ENCODE assay signal across 10 mouse cellular contexts in genomic region chr1:73987705-73988201, GRCm38 (mm10).
DNase-seq lines count a peak whose midpoint lies in the region; ATAC-seq lines count a peak whose summit lies in the region.
"Had no signal": no experiment of that assay in that cellular context is flagged by ENCODE, and none has a peak within 500 bp of the region (broad histone marks: within the 10 kb centered on the region; RNA-seq: fewer than 3 reads in every experiment).

No protein-coding gene starts in this region.

- H3K27me3 ChIP-seq in liver, embryonic 13.5 days = no peaks in the 10 kb centered on the region
- no peaks in the 10 kb centered on the region for H3K27me3 ChIP-seq in liver, embryonic 11.5 days (replicated peaks; ENCODE audit: control insufficient read depth, insufficient read depth, low read length)
- no peaks in the 10 kb centered on the region for H3K27me3 ChIP-seq in heart, embryonic 14.5 days (ENCODE audit: control insufficient read depth, insufficient read depth, low read length)
- H3K27me3 ChIP-seq: embryonic facial prominence, embryonic 12.5 days; neural tube, embryonic 12.5 days had no signal

- peak; percentile 28; the same call in 1 of the 2 replicates for ATAC-seq in liver, embryonic 13.5 days (ENCODE audit: low read depth)
- no peak for ATAC-seq in liver, embryonic 11.5 days (replicated peaks; ENCODE audit: low FRiP score)
- peak; percentile 76 for ATAC-seq in heart, embryonic 14.5 days (ENCODE audit: insufficient number of reproducible peaks, insufficient read depth, low FRiP score, low read depth)
- ATAC-seq in megakaryocyte-erythroid progenitor cell, adult 5-6 weeks (replicated peaks; ENCODE audit: low FRiP score, low TSS enrichment, poor library complexity, severe bottlenecking) = 0 out of 2 replicates have a peak, but pooled peaks have one; percentile 18

- DNase-seq in liver, embryonic 13.5 days = no peak
- no peak for DNase-seq in liver, embryonic 11.5 days (ENCODE audit: low spot score)
- peak; percentile 75 for DNase-seq in kidney, postnatal 14 days
- no peak for DNase-seq in spleen, postnatal 14 days (ENCODE audit: low spot score in 2 of 2)
- DNase-seq in right cerebral cortex, postnatal 36 days (ENCODE audit: low spot score in 2 of 2) = no peak
- DNase-seq in yolk sac, embryonic 10.5 days (ENCODE audit: low spot score) = no peak

- H3K9me3 ChIP-seq in liver, embryonic 13.5 days (replicated peaks) = no peaks in the 10 kb centered on the region
- H3K9me3 ChIP-seq in liver, embryonic 11.5 days (ENCODE audit: control insufficient read depth, low read length) = no peaks in the 10 kb centered on the region
- no peaks in the 10 kb centered on the region for H3K9me3 ChIP-seq in heart, embryonic 14.5 days (ENCODE audit: control insufficient read depth, low read length)
- H3K9me3 ChIP-seq: embryonic facial prominence, embryonic 12.5 days; neural tube, embryonic 12.5 days had no signal

- H3K4me1 ChIP-seq in liver, embryonic 13.5 days (replicated peaks) = peaks cover 7% of the 10 kb centered on the region; the same call in 1 of the 2 replicates
- no peaks in the 10 kb centered on the region for H3K4me1 ChIP-seq in liver, embryonic 11.5 days (replicated peaks; ENCODE audit: control insufficient read depth, insufficient read depth, low read length)
- H3K4me1 ChIP-seq in heart, embryonic 14.5 days (ENCODE audit: control insufficient read depth in 2 of 2, insufficient read depth in 2 of 2, low read length in 2 of 2) = peaks cover 7 to 17% of the 10 kb centered on the region in 2 experiments
- H3K4me1 ChIP-seq: embryonic facial prominence, embryonic 12.5 days; neural tube, embryonic 12.5 days had no signal

- no peak overlapping the region for H3K4me2 ChIP-seq in liver, embryonic 13.5 days
- H3K4me2 ChIP-seq in liver, embryonic 11.5 days = no peak overlapping the region
- no peak overlapping the region for H3K4me2 ChIP-seq in heart, embryonic 14.5 days (ENCODE audit: low read length)
- H3K4me2 ChIP-seq: embryonic facial prominence, embryonic 12.5 days; neural tube, embryonic 12.5 days had no signal

- H3K36me3 ChIP-seq in liver, embryonic 13.5 days = peaks cover 80% of the 10 kb centered on the region
- H3K36me3 ChIP-seq in liver, embryonic 11.5 days (ENCODE audit: control insufficient read depth, insufficient read depth, low read length) = no peaks in the 10 kb centered on the region; the same call in 1 of the 2 replicates
- peaks cover 92% of the 10 kb centered on the region for H3K36me3 ChIP-seq in heart, embryonic 14.5 days (ENCODE audit: control insufficient read depth, insufficient read depth, low read length)

- no peak overlapping the region for H3K9ac ChIP-seq in liver, embryonic 13.5 days
- H3K9ac ChIP-seq in liver, embryonic 11.5 days (ENCODE audit: low read depth, low read length) = no peak overlapping the region
- H3K9ac ChIP-seq in heart, embryonic 14.5 days (ENCODE audit: low read length) = no peak overlapping the region
- H3K9ac ChIP-seq: embryonic facial prominence, embryonic 12.5 days; neural tube, embryonic 12.5 days had no signal

- H3K4me3 ChIP-seq in liver, embryonic 13.5 days (replicated peaks) = no peak overlapping the region
- no peak overlapping the region for H3K4me3 ChIP-seq in liver, embryonic 11.5 days (ENCODE audit: low read depth, low read length)
- no peak overlapping the region for H3K4me3 ChIP-seq in heart, embryonic 14.5 days (ENCODE audit: control insufficient read depth in 1 of 2, insufficient read depth in 1 of 2, low read depth in 1 of 2, low read length in 2 of 2)
- H3K4me3 ChIP-seq: embryonic facial prominence, embryonic 12.5 days; neural tube, embryonic 12.5 days had no signal

- 40% methylated on average over 7 of the region's 9 CpGs for WGBS in liver, embryonic 13.5 days (ENCODE audit: insufficient replicate concordance)
- WGBS in liver, embryonic 11.5 days = 48% methylated on average over 9 of the region's 9 CpGs
- WGBS in heart, embryonic 14.5 days = 41% methylated on average over 6 of the region's 9 CpGs

- H3K27ac ChIP-seq in liver, embryonic 13.5 days = 0 out of 2 replicates have a peak overlapping the region, but pooled peaks have one; percentile 34
- H3K27ac ChIP-seq in liver, embryonic 11.5 days (ENCODE audit: low read depth, low read length) = no peak overlapping the region
- H3K27ac ChIP-seq in heart, embryonic 14.5 days (replicated peaks in 1 of 2; ENCODE audit: control insufficient read depth in 1 of 2, insufficient read depth in 1 of 2, low read depth in 2 of 2, low read length in 2 of 2) = peak overlapping the region; percentile 71 to 80
- H3K27ac ChIP-seq: embryonic facial prominence, embryonic 12.5 days; neural tube, embryonic 12.5 days had no signal
